Comparison of ENCODE assay signal across 9 mouse cellular contexts in genomic region chr7:141169300-141169699, GRCm38 (mm10). TPM values are rescaled to one million over a fixed set of nuclear protein-coding genes. Genes with fewer than 3 reads are reported as not detected.
DNase-seq lines count a peak whose midpoint lies in the region; TF ChIP-seq lines count a peak whose summit lies in the region.
"Had no signal": no experiment of that assay in that cellular context is flagged by ENCODE, and none has a peak within 500 bp of the region (broad histone marks: within the 10 kb centered on the region; RNA-seq: fewer than 3 reads in every experiment).

No protein-coding gene starts in this region.

- no peak for TF ChIP-seq POLR2A in lung, adult 2 months (IDR thresholded peaks at IDR 0.05; ENCODE audit: borderline replicate concordance, extremely low read depth, low read depth, low read length)

- WGBS in lung, adult 2 months: 21% methylated on average over 1 of the region's 1 CpGs

- no peak overlapping the region for H3K4me3 ChIP-seq in gastrocnemius, adult 2 months
- no peak overlapping the region for H3K4me3 ChIP-seq in lung, adult 2 months (replicated peaks; ENCODE audit: extremely low read depth, low read depth, low read length)

- no peak for TF ChIP-seq CTCF in gastrocnemius, adult 2 months (IDR thresholded peaks at IDR 0.05)
- no peak for TF ChIP-seq CTCF in lung, adult 2 months (IDR thresholded peaks at IDR 0.05; ENCODE audit: insufficient read depth, low read length)

- H3K27ac ChIP-seq in gastrocnemius, adult 2 months: peak overlapping the region; percentile 83

- DNase-seq in gastrocnemius, adult 2 months: no peak
- no peak for DNase-seq in gastrocnemius, adult 18-20 months (ENCODE audit: low spot score)
- peak; percentile 28 for DNase-seq in 3T3-L1 (ENCODE audit: low read depth, low spot score)
- DNase-seq in induced T-regulatory cell, adult 2 months (ENCODE audit: low read depth): peak; percentile 16
- peak; percentile 50 for DNase-seq in lung, adult 2 months
- DNase-seq in embryo, embryonic 10.5 days (ENCODE audit: low spot score): no peak
- DNase-seq in left cerebral cortex, adult 11 months (ENCODE audit: low spot score): no peak
- DNase-seq in ovary, postnatal 36 days (ENCODE audit: low spot score): no peak
- DNase-seq: cerebellum, adult 8-10 months had no signal

- H3K4me1 ChIP-seq in lung, adult 2 months (ENCODE audit: control insufficient read depth, insufficient read depth, low read length): peaks cover 19% of the 10 kb centered on the region

- intact Hi-C loops in gastrocnemius, adult 2 months (cut with DNase I): no loop called here

RNA-seq across cellular contexts. Expression of gene Rnh1, which starts 3.4 kb away (rescaled TPM):
- total RNA-seq in gastrocnemius, adult 2 months (2021): 10 to 100 TPM; 46.5 to 50.9 TPM
- total RNA-seq in gastrocnemius, adult 18-20 months (2021): 10 to 100 TPM; 49.3 to 52.9 TPM
- polyA plus RNA-seq in lung, adult 2 months (2012; rRNA removed): 128 and 195 TPM in 2 replicates

RNA-seq across cellular contexts. Expression of gene Hras, which starts 24.5 kb away (rescaled TPM):
- total RNA-seq in gastrocnemius, adult 2 months (2021): 100 to 1,000 TPM; 117 to 119 TPM
- 100 to 1,000 TPM; 109 to 117 TPM for total RNA-seq in gastrocnemius, adult 18-20 months (2021)
- polyA plus RNA-seq in lung, adult 2 months (2012; rRNA removed): 77.3 and 91.5 TPM in 2 replicates

RNA-seq across cellular contexts. Expression of gene Lrrc56, which starts 24.7 kb away (rescaled TPM):
- 1 to 10 TPM; 1.7 to 2.1 TPM for total RNA-seq in gastrocnemius, adult 2 months (2021)
- 1 to 10 TPM; 1.6 to 1.7 TPM for total RNA-seq in gastrocnemius, adult 18-20 months (2021)
- polyA plus RNA-seq in lung, adult 2 months (2012; rRNA removed): 15.8 TPM in 2 replicates

RNA-seq across cellular contexts. Expression of gene Lmntd2, which starts 44.6 kb away (rescaled TPM):
- total RNA-seq in gastrocnemius, adult 2 months (2021): not detected
- not detected for total RNA-seq in gastrocnemius, adult 18-20 months (2021)
- 4.4 and 5.6 TPM in 2 replicates for polyA plus RNA-seq in lung, adult 2 months (2012; rRNA removed)

RNA-seq across cellular contexts. Expression of gene Rassf7, which starts 46.4 kb away (rescaled TPM):
- under 1 TPM in 1 of 2 experiments, not detected in 1; 0.28 TPM for total RNA-seq in gastrocnemius, adult 2 months (2021)
- total RNA-seq in gastrocnemius, adult 18-20 months (2021): under 1 TPM; 0.24 to 0.48 TPM
- 87.1 and 92.9 TPM in 2 replicates for polyA plus RNA-seq in lung, adult 2 months (2012; rRNA removed)

Comparison
In these comparisons a context has a peak if more than half of its experiments do, and no peak if none do; other contexts are left out.
1. DNase-seq: peak in 3T3-L1 (single experiment), induced T-regulatory cell, adult 2 months (single experiment) and lung, adult 2 months (single experiment); none in gastrocnemius, adult 2 months (single experiment), gastrocnemius, adult 18-20 months (single experiment), embryo, embryonic 10.5 days (single experiment), left cerebral cortex, adult 11 months (single experiment) and ovary, postnatal 36 days (single experiment).